Mouse (Mus musculus) brain, embryonic 14.5 days (tissue): ENCODE results near the gene Wdr95.

Experiments
- CTCF ChIP-seq: fragments of 200-500 bp; IDR thresholded peaks from 2 replicates; pipeline ENCODE4 v1.5.1; 2012; ENCODE audit warnings: inconsistent platforms, mild to moderate bottlenecking, moderate library complexity, borderline replicate concordance; ENCODE audit not compliant: insufficient read depth, insufficient read length; ENCODE audit errors: extremely low read depth
- POLR2A ChIP-seq: fragments of 200-500 bp; IDR thresholded peaks from 2 replicates; pipeline ENCODE4 v1.6.1; 2012; ENCODE audit warnings: mild to moderate bottlenecking, inconsistent platforms, borderline replicate concordance; ENCODE audit not compliant: poor library complexity, insufficient read depth, insufficient read length, severe bottlenecking; ENCODE audit errors: extremely low read depth

DNA sequence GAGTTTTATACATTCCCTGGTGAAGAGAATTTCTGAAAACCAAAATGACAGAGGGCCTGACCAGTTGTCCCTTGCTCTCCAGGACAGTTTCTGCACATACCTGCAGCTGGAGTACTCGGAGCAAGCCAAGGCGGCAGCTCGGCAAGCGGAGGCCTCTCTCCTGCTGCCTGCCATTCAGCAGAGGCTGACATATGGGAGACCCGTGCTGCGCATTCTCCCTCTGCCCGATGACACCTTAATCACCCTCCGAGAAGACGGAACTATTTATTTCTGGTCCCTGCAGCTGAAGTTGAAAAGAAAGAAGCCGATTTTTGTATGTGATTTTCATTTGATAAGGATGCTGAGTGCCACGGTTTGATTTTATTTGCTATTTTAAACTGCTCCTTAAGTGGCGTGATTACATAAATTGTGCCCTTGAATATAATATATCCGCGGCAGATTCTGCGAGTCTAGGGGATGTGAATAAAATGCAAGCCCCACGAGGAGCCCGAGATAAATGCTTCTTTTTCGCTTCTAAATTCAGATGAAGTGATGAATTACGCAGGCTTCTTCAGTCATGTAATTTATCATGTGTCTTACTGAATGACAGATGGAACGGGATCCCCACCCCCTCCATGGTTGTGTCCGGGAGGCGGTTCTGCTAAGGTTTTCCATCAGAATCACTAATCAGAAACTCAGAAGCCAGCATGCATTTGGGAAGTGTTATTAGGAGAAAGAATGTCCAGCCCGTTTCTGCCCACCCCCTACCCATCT lies 24.9 kb upstream of the Wdr95 start:
- TF ChIP-seq CTCF (no peak), POLR2A (no peak)
